Mouse (Mus musculus): ENCODE measurements around the gene Sh3rf3.

Gene Sh3rf3

DNA sequence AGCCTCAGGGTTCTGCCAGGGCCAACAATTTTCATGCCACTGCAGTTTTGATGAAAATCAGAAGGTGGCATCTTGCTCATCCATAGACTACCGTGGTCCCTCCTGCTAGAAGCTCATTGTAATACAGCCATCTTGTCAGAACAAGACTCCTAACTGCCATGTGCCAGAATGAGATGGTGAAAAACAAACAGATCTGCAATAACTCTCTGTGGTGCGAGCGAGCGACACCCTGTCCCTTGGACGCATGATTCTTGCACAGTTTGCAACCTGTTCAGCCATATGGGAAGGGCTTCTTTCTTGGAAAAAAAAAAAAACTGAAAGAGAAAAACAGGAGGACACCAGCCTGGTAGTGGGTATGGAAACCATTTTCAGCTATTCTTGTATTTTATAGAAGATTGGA is 291.5 kb downstream of the Sh3rf3 start:
- DNase-seq (ENCODE audit: low read depth, low spot score) = no peak

DNA sequence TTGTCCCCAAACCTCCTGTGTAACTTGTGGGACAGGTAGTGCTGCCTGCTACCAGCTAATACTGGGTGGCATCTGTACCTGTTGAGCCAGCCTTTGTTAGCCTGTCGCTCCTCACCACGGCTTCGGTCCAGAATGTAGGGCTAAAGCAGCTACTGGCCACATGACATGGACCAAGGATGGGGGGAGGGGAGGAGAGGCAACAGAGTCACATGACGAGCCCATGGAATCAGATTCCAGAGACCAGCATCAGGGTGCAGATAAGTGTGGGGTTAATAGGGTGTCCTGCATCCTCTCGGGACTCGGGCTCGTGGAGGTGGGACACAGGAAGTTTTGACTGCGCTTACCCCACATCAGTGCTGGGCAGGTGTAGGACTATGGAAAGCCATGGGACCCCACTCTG is 292.7 kb downstream of the Sh3rf3 start:
- DNase-seq (ENCODE audit: low read depth, low spot score) = no peak

DNA sequence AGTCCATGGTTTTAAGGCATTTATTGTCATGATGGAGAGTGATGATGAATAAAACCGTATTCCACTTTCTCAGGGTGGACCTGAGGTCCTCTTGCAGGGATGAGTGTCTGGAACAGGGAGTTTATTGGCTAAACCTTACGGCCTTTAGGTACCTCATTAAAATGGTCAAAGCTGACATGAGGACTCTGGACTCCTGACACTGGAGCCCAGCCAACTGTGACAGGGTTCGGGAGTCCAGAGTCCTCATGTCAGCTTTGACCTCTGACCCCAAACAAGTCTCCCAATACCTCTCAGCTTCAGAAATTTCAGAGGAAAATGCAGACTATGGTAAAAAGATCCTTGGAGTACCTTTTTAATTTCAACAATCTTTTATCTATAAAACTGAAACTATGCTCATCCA is 293.5 kb downstream of the Sh3rf3 start:
- no peak for DNase-seq (ENCODE audit: low read depth, low spot score)

DNA sequence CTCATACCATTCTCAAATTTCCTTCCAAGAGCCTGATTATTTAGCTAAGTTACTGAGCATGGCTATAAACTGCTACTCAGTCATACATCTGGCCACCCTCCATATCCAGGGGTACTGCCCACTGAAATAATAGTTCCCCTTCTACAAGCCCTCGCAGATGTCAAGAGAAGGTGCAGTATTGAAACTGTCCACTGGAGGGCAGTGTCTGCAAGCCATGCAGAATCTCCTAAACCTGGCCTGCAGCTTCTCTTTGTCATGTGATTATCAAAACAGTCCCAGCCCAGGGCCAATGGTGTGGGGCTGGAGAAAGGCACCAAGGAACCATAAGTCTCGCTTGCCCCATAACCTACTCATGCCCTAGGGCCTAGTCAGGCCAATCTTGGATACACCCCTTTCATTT is 295.9 kb downstream of the Sh3rf3 start:
- DNase-seq (ENCODE audit: low read depth, low spot score) = peak; percentile 67

DNA sequence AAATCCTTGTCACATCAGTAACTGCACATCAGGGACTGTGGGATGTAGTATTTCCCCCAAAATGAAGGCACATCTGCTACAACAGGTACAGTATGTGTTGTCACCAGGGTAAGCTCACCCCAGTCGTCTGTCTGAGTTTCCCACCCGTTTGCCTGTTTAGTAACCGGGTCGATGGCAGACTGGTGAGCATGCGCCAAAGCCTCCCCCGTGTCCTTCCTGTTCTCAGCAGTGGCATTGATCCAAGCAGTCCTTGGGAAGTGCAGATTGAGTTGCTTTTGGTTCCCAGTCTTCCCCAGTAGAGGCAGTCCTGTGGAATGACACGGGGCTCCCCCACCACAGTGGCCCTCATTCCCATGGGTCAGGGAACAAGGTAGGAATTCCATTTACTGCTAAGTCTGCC is 297.2 kb downstream of the Sh3rf3 start:
- DNase-seq (ENCODE audit: low read depth, low spot score) = no peak

DNA sequence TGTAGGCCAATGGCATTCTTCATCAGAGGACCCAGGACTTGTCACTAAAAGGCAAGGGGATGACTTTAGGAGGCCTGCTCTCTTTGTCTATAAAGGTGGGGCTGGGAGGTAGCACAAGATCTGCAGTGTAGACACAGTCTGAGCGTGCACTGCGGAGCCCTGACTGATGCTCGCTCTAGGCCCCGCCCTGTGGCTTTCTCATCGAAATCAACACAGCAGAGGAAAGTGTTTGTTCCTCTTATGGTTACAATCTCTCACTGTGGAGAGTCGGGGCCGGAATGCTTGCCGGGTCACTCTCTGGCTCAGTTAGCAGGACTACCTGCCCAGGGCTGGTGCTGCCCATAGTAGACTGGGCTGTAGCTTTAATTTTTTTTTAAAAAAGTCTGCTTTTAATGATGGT is 299.6 kb downstream of the Sh3rf3 start:
- DNase-seq (ENCODE audit: low read depth, low spot score) = no peak

DNA sequence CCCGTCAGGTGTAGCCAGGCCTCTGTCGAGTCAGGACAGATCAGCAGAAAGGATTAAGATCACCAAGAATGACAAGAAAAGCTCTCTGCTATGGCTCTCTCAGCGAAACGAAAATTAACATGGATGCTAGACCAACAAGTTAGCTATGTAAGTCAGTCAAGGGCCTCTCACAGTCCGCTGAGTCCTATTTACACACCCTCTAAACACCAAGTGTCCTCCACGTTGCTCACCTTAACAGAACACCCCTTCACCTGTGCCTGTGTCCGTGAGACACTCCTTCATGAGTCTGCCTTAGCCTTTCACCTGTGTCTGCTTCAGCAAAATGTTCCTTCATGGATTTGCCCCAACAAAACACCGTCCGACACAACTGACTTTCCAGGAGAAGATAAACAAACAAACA is 300.2 kb downstream of the Sh3rf3 start:
- DNase-seq (ENCODE audit: low read depth, low spot score) = no peak

DNA sequence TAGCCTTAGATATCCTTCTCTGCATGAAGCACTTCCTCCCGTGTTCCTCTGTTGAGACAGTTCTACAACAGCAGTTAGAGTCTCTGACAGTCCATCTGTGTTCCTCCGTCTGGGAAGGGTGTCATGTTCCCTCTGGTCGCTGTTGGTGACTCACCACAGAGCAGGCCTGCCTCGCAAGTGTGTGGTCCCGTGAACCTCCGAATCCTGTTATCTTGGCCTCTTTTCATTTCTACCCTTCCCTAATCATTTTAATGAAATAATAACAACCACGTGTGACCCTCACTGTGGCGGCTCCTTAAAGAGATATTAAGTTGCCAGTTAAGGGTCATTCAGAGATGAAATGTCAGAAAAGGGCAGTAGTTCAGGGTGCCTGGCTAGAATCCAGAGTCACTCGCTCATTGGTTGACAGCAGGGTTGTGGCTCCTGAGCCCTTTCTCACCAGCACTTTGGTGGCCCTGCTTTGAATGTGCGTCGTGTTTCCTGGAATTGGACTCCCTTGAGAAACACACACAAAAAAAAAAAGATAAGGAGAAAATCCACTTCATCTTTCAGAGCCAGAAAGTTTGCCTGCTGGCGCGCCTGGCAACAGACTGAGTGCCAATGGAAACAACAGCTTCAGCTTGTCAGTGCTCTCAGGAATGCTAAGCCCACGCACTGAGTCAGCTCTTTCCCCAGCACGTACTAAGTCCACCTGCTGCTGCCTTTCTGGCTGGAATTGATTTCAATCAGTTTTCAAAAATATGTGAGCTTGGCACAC is 301.6 kb downstream of the Sh3rf3 start:
- no peak for DNase-seq (ENCODE audit: low read depth, low spot score)

DNA sequence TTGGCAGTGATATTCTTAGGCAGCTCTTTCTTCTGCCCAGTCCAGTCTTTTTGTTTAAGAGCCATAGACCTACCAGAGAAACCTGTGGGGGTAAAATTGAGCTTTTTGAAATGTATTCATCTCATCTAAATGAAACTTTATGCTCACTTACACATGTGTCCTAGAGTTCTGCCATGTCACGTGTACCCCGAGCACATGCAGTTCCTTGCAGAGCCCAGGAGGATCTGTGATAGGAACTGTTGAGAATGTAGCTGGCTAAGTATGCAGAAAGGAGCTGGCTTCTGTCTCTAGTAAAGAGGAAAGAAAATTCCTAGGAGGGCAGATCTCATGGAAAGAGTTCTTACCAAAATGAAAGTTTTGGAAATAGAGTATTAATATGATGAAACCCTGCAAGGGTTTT is 302.5 kb downstream of the Sh3rf3 start:
- no peak for DNase-seq (ENCODE audit: low read depth, low spot score)

DNA sequence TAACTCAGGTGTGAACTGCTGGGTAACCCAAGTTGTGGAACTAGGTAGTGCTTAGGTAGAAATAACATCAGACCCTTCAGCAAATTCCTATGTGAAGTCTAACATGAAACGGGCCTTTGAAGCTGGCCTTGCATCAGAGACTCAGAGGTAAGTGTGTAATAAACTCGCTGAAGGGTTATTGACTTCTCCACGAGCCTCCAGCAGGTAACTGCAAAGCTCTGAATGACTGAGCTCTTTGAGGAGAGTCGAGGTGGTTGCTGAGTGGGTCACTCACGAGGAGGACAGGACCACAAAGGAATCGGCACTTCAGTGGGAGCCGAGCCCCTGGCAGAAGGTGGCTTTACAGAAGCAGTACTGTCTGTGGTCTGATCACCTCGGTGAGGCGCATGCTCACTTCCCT is 303.2 kb downstream of the Sh3rf3 start:
- no peak for DNase-seq (ENCODE audit: low read depth, low spot score)

DNA sequence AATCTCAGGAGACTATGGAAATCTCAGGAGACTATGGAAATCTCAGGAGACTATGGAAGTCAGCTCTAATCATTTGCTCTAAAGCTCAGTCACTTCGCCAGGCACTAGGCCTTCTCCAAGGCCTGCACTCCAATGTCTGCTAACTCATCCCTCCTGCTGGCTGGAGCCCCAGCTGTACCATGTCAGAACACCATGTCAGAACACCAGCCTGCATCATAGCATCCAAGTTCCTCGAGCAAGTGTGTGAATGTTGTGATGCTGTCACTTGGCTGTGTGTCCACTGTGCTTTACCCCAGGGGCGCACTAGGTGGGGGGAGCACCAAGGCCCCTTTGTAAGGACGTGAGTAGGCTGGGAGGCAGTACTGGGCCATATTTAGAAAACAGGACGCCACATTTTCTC is 304.4 kb downstream of the Sh3rf3 start:
- no peak for DNase-seq (ENCODE audit: low read depth, low spot score)

DNA sequence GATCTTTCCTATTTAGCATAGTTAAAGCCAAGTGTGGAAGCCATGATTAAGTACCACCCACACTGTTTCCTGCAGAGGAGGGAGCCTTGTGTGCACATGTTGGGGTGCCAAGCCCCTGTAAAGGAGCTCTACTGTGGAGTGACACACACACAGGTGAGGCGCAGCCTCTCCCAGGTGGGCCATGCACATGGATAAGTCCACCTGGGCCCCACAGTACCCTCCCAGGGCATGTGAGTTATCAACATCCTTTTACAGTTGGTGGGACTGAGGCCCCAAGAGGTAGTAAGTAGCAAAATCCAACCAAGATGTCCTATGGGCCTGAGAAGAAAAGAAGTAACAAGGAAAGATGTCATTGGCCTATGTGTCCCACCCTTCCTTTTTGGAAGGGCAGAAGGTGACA is 305.8 kb downstream of the Sh3rf3 start:
- DNase-seq (ENCODE audit: low read depth, low spot score) = no peak

DNA sequence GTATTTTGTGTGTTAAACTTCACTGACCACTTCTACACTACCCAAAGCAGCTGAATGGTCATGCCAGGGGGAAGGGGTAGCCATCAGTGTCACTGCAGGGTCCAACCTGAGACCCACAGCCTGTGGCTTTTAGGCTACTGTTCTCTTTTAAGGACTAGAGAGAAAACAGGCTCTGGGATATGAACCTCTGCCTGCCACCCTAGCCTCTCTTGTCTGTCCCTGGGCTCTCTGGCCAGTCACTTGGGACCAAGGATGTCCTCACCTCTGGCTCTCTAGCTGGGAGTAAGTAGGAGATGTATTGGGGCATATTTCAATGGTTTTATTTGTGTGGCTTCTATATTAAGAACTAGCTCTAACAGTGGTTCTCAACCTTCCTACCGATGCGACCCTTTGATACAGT is 306.7 kb downstream of the Sh3rf3 start:
- DNase-seq (ENCODE audit: low read depth, low spot score) = no peak

DNA sequence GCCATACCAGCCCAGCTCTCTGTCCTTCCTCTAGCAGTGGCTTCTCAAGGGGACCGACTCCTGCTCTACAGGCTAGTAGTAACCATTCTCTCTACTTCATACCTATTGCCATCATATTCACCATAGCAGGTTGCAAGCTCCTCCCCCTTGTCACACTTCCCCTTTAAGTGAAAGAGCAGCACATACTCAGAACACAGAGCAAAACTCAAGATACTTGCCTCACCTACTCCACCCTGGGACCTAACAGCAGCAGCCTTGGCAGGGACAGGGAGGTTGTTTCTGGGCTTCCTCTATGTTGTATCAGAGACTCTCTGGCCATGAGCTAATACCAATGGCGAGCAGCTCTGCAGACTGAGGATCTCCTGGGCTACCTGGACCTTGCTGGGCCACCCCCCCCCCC is 312.3 kb downstream of the Sh3rf3 start:
- no peak for DNase-seq (ENCODE audit: low read depth, low spot score)

DNA sequence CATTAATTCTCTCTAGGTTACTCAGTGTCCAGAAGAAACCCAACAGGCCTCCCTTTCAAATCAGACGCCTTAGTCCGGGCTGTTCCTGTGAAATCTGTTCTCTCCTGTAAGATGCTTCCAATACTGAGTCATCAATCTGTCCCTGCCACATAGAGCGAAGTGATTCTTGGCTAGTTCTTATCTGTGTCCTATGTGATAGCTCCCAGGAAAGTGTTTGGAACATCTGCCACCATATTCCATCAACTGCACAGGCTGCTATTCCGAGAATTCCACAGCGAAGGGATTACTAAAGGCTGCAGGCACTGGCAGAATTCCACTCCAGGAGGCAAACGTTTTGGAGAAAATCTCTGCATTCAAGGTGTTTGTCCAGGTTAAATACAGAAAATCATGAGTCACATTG is 314.5 kb downstream of the Sh3rf3 start:
- DNase-seq (ENCODE audit: low read depth, low spot score) = no peak

DNA sequence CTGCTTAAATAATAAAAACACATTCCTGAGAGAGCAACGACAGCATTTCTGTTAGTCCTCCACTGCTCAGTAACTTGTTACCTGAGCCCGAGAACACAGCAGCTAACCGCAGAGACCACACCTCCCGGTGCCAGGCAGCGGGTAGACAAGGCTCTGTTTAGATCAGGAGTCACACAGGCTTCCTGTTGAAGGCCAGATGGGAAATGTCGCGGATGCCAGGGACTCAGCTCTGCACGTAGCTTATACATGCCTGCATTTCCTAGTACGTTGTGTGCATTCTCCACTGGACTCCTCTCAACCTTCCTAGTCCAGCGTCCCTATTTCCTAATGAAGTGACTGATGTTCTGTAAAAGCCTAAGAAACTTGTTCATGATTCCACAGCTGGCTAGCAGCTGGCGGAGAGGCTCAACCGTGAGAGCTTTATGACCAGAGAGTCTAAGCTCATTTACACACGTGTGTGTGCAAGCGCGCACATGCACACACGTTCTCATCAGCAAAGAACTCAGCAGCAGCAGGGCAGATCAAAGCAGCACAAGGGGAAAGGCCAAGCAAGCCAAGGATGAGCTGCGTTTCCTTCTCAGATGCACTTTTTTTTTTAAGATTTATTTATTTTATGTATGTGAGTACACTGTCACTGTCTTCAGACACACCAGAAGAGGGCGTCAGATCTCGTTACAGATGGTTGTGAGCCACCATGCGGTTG is 318.9 kb downstream of the Sh3rf3 start:
- DNase-seq (ENCODE audit: low read depth, low spot score) = peak; percentile 3

DNA sequence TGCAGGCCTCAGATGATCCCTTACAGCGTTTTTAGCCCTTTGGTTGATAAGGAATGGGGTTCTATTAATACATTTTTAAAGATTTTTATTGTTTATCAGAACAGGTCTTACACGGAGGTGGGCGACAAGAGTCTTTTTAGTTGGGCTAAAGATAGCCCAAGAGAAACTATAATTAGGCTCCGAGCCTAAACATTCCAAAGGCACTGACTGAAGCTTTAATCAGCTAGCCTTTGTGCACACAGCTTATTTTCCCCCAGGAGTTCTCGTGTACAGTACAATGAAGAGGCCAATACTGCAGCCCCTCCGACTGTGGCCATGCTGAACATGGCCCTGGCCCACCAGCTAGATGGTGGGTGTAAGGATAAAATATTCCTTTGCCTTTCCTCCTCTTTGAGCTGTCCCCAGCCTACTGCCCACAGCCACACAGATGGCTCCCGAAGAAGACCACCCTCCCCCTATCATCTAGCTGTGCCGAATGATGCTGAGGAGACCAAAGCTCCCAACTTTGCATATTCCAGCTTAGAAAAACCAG is 320.4 kb downstream of the Sh3rf3 start:
- no peak for DNase-seq (ENCODE audit: low read depth, low spot score)

DNA sequence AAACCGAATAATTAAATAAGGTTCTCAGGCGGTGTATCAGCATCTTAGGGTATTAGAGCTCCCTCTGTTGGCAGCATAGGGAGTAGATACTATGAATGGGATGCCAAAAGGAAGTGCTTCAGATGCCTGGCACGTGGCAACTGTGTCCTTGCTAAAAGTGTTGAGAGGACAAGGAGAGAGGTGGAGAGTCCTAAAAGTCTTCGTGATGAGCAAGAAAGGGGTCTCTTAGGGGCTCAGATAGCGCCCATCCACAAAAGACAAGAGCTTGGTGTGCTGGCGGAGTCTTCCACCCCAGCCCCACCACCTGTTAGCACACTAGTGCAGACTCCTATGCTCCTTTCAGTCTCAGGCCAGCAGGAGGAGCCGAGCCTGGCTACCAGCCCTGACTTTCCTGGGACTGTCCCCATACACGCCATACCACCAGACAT is 336.8 kb downstream of the Sh3rf3 start:
- DNase-seq (ENCODE audit: low read depth, low spot score) = peak; percentile 56

DNA sequence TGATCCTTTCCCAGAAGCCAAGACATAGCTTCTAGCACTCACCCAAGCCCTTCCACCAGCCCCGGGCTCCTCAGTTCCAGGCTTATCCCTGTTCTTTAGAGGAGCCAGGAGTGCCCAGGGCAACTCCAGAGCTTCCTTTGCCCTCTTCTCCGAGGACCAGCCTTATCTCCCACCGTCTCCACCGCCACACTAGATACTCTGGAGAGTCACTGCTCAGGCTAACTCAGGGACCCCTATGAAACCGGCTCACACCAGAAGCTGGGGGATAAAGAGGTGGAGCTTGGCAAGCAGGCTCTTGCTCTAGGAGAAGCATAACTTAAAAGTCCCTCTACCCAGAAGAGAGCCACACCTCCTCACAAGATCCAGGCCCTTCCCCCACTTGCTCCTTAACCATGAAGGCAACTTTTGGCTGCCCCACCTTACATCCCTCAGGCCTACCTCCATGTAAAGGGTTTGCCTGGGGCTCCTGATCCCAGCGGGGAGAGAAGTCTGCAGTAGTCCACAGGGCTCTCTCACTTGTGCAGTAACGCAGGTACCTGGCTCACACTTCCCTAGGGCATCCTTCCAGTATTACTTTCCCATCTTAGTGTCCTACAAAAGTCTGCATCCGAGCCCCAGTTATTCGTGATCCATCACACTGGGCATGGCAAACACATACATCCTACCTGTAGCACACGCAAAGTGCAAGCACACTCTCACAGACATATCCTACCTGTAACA is 337.9 kb downstream of the Sh3rf3 start:
- DNase-seq (ENCODE audit: low read depth, low spot score) = no peak

DNA sequence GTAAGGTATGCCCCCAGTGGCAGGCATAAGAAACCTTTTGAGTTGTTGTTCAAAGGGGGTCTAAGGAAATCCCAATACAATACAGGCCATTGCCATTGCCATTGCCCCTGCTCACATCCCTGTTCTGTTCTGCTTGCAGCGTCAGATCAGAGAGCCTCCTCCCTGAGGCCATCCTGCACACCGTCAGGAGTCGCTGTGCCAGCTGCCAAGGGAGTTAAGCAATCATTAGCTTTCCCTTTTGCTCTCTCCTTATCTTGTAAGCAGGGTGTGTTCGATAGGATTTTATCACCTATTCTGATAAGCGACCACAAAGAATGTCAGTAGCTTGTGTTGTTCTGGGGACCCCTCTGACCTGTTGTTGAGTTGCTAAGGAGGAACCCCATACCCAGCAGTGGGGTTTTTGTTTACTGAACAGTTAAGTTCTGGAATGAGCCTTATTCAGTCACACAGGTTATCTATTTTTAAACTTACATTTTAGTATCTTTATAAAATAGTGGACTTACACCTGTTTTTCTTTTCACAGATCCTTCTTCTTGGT is 339.5 kb downstream of the Sh3rf3 start:
- DNase-seq (ENCODE audit: low read depth, low spot score) = no peak

DNA sequence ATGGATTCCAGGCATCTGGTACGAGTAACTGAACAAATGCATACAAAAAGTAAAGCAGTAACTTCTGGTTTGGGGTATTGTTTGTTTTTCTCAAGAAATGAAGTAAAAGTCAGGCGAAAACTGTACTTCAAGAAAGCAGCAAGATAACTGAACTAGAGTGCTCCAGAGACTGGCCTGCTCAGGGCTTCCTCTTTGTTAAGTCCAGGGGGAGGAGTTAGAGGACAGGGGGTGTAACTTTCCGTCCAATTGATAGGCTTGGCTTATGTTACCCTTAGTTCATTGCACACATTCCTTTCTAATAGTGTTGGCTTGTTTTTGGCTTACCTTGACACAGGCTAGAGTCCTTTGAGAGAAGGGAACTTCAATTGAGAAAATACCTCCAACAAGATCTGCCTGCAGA is 345.5 kb downstream of the Sh3rf3 start:
- DNase-seq (ENCODE audit: low read depth, low spot score) = no peak

DNA sequence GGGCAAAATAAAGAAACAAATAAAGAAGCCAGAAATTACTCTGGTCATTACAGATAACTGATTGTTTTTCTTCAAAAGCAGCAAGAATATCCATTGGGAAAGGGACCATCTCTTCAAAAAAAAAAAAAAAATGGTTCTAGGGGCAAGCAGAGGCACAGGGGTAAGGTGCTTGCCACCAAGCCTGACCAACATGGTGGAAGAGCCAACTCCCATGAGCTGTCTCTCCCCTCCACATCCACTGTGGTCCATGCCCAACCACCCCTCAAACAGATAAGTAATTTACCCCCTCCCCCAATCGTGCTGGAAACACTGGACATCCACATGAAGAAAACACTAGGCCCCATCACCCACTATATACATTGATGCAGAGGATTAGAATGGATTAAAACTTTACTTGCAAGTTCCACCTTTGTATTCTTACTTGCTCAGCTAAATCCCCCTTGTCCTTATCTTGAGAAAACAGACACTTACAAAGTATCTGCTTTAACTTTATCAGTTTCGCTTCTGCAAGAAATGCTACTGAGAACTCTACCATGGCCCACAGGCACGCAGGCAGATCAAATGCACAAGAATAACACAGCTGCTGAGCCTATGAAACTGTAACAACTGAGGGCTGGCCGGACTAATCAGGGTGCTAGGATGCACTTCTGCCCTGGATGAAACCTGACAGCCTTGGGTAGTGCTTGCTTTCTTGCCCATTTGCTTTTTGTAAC is 349.2 kb downstream of the Sh3rf3 start:
- DNase-seq (ENCODE audit: low read depth, low spot score) = no peak

All from CD4-positive, CD25-positive, alpha-beta regulatory T cell, adult 2 months (primary cell).